Mouse (Mus musculus) heart, adult 10 weeks (tissue): ENCODE results near the gene Olfr53. TPM values are rescaled to one million over a fixed set of nuclear protein-coding genes. Genes with fewer than 3 reads are reported as not detected.

ENCODE experiments used
- polyA plus RNA-seq: library from polyadenylated mRNA; stranded (reverse); fragments of 350-450 nt; fragmentation: Illumina TruSeq; extraction: RNeasy Lipid Tissue Mini Kit (QIAGEN cat#74804); gene quantifications from one replicate; pipeline ENCODE4 v1.2.3, GENCODE M21; 2014; ENCODE audit warnings: low read depth, low replicate concordance

Gene Olfr53
- polyA plus RNA-seq = not detected

GRCm38 (mm10) chr7:140646152-140646551 is at the start of gene Olfr53:
Olfr53 (plus strand) TSS chr7:140646452.

DNA sequence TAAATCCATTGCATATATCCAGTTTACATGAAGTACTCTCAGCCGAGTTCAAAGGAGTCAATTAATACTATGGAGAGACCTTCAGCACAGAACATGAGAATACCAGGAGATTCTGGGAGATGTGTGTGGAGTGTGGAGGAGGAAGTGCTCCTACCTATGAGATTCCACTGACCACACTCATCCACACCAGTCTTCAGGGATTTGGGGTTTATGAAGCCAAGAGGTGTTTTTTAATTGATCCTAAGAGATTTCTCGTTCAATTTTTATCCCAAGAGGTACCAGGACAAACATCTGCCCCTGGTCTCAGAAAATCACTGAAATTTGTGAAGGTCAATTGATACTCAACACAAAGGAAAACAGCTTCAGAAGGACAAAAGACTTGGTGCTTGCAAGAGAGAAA is 45.3 kb upstream of the Olfr53 start, which contains the start of gene Olfr46:
TSS of gene Olfr46 (plus strand) at position 301 of the 400 bp plus-strand sequence.

DNA sequence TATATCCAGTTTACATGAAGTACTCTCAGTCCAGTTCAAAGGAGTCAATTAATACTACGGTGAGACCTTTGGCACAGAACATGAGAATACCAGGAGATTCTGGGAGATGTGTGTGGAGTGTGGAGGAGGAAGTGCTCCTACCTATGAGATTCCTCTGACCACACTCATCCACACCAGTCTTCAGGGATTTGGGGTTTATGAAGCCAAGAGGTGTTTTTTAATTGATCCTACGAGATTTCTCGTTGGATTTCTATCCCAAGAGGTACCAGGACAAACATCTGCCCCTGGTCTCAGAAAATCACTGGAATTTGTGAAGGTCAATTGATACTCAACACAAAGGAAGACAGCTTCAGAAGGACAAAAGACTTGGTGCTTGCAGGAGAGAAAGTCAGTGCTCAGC is 17.6 kb upstream of the Olfr53 start, which contains the start of gene Olfr61:
TSS of gene Olfr61 (plus strand) at position 301 of the 400 bp plus-strand sequence.

GRCm38 (mm10) chr7:140659630-140660029 is 13.4 kb downstream of the Olfr53 start, which contains the start of gene Olfr539:
Olfr539 (plus strand) TSS chr7:140659930.

DNA sequence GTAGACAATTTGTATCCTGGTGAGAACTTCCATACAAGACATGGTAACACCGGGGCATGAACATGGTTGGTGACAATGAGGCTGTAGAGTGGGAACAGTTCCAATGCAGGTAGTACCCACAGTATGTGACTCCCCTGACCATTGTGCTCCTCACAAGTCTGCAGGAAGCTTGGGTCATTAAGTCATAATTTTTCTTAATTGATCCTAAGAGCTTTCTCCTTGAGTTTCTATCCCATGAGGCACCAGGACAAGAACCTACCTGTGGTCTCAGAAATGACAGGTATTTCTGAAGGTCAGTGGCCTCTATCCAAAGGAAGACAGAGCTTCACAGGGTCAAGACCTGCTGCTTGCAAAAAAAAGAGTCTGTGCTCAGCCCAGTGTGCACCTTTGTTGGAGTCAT is 35.4 kb downstream of the Olfr53 start, which contains the start of gene Olfr45:
TSS of gene Olfr45 (plus strand) at position 301 of the 400 bp plus-strand sequence.

DNA sequence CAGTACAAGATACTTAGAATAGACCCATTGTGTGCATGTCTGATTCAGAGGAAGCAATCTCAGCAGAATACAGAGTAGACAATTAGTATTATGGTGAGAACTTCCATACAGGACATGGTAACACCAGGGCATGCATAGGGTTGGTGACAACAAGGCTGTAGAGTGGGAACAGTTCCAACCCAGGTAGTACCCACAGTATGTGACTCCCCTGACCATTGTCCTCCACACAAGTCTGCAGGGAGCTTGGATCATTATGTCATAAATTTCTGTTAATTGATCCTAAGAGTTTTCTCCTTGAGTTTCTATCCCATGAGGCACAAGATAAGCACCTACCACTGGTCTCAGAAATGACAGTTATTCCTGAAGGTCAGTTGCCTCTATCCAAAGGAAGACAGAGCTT is 50.7 kb downstream of the Olfr53 start, which contains the start of gene Olfr541:
TSS of gene Olfr541 (plus strand) at position 301 of the 400 bp plus-strand sequence.

Other genes with a start within 250 kb of the Olfr53 start
- not detected for gene Olfr531, start 243.5 kb upstream of the Olfr53 start, polyA plus RNA-seq
- gene Olfr532, start 224.8 kb upstream of the Olfr53 start, polyA plus RNA-seq = not detected
- not detected for gene Olfr533, start 183.1 kb upstream of the Olfr53 start, polyA plus RNA-seq
- not detected for gene Olfr535, start 162.2 kb upstream of the Olfr53 start, polyA plus RNA-seq
- gene Olfr536, start 139.1 kb upstream of the Olfr53 start, polyA plus RNA-seq = not detected
- gene Olfr538, start 78.6 kb upstream of the Olfr53 start, polyA plus RNA-seq = not detected
- not detected for gene Olfr46, start 45.2 kb upstream of the Olfr53 start, polyA plus RNA-seq
- gene Olfr61, start 17.5 kb upstream of the Olfr53 start, polyA plus RNA-seq = not detected
- gene Olfr539, start 13.5 kb downstream of the Olfr53 start, polyA plus RNA-seq = not detected
- gene Olfr45, start 35.5 kb downstream of the Olfr53 start, polyA plus RNA-seq = not detected
- gene Olfr541, start 50.8 kb downstream of the Olfr53 start, polyA plus RNA-seq = not detected
- gene Cyp2e1, start 117.3 kb downstream of the Olfr53 start, polyA plus RNA-seq = 21.8 TPM
- gene Syce1, start 141.4 kb downstream of the Olfr53 start, polyA plus RNA-seq = not detected
- 0.18 TPM for gene Zfp941, start 175.7 kb downstream of the Olfr53 start, polyA plus RNA-seq
- 1.8 TPM for gene Urah, start 188.6 kb downstream of the Olfr53 start, polyA plus RNA-seq
- gene Scgb1c1, start 199.1 kb downstream of the Olfr53 start, polyA plus RNA-seq = 35.3 TPM
- not detected for gene Odf3, start 201.4 kb downstream of the Olfr53 start, polyA plus RNA-seq
- gene Gm45785, start 209.9 kb downstream of the Olfr53 start, polyA plus RNA-seq = not detected
- gene Ric8a, start 210.5 kb downstream of the Olfr53 start, polyA plus RNA-seq = 22.6 TPM
- 12.4 TPM for gene Bet1l, start 211.1 kb downstream of the Olfr53 start, polyA plus RNA-seq
- 93.8 TPM for gene Psmd13, start 235.5 kb downstream of the Olfr53 start, polyA plus RNA-seq
- 77.7 TPM for gene Sirt3, start 235.9 kb downstream of the Olfr53 start, polyA plus RNA-seq